Mouse (Mus musculus) liver, adult 2 months (tissue): ENCODE measurements at regions not wholly inside any gene's neighbourhood (a gene's known extent, or its start where the extent isn't known, plus 50 kb on each side); places are given as distances from the start of the nearest gene placed in this dataset.
A peak's percentile ranks its signal among the peaks of the same experiment; 100 is the strongest.

Experiments used
- DNase-seq: peaks from one replicate; pipeline ENCODE4 v3.0.0-alpha.2; 2011; ENCODE audit warnings: low read depth, low spot score; ENCODE audit errors: extremely low read depth
- H3K27ac ChIP-seq: fragments of 200-500 bp; replicated peaks from 2 replicates; pipeline ENCODE4 v1.5.1; 2012; ENCODE audit warnings: low read depth, mild to moderate bottlenecking, control low read depth, inconsistent platforms, low read length; ENCODE audit not compliant: insufficient read depth
- H3K27me3 ChIP-seq: fragments of 200-500 bp; 2 replicates; pipeline ENCODE4 v1.6.1; 2012; ENCODE audit warnings: mild to moderate bottlenecking, moderate library complexity, low read length, inconsistent platforms; ENCODE audit not compliant: control insufficient read depth, insufficient read depth
- H3K36me3 ChIP-seq: fragments of 200-500 bp; 2 replicates; pipeline ENCODE4 v1.6.1; 2012; ENCODE audit warnings: low read length, inconsistent platforms; ENCODE audit not compliant: control insufficient read depth, insufficient read depth
- H3K4me1 ChIP-seq: fragments of 200-500 bp; 2 replicates; pipeline ENCODE4 v1.6.1; 2011; ENCODE audit warnings: low read length; ENCODE audit not compliant: control insufficient read depth, insufficient read depth
- H3K4me3 ChIP-seq: fragments of 200-500 bp; 2 replicates; pipeline ENCODE4 v1.5.1; 2011; ENCODE audit warnings: low read depth, mild to moderate bottlenecking, control low read depth, low read length, moderate library complexity; ENCODE audit not compliant: insufficient read depth
- H3K79me2 ChIP-seq: fragments of 200-500 bp; 2 replicates; pipeline ENCODE4 v1.6.1; 2012; ENCODE audit warnings: inconsistent platforms, mild to moderate bottlenecking, low read length, moderate library complexity; ENCODE audit not compliant: control insufficient read depth, insufficient read depth
- H3K9ac ChIP-seq: fragments of 200-500 bp; 2 replicates; pipeline ENCODE4 v1.6.1; 2012; ENCODE audit warnings: low read depth, mild to moderate bottlenecking, control low read depth, inconsistent platforms, low read length
- CTCF ChIP-seq: fragments of 200-500 bp; IDR thresholded peaks from 2 replicates; pipeline ENCODE4 v1.5.1; 2011; ENCODE audit warnings: low read depth, low read length, control low read depth
- POLR2A ChIP-seq: fragments of 200-500 bp; IDR thresholded peaks from 2 replicates; pipeline ENCODE4 v1.6.1; 2011; ENCODE audit warnings: low read length, control low read depth; ENCODE audit not compliant: insufficient read depth; ENCODE audit errors: extremely low read depth
- WGBS: fragments of 180-500 bp; shearing (Covaris S2); methylation state at CpG from one replicate; pipeline ENCODE4 v1.1.7; 2018; 5-methylcytosine and 5-hydroxymethylcytosine counted together

GRCm38 (mm10) chr14:100459601-100460290 lies 175.3 kb upstream of the Klf12 start:
- Histone ChIP-seq H3K36me3 (no peaks in the 10 kb centered on the region), H3K27me3 (no peaks in the 10 kb centered on the region), H3K4me1 (peaks cover 6% of the 10 kb centered on the region), H3K9ac (no peak overlapping the region), H3K79me2 (no peaks in the 10 kb centered on the region), H3K4me3 (no peak overlapping the region), H3K27ac (no peak overlapping the region; the same call in 1 of the 2 replicates)
- peak; percentile 36 for DNase-seq
- no peak for TF ChIP-seq POLR2A
- TF ChIP-seq CTCF, result no peak
- WGBS, result 36% methylated on average over 8 of the region's 8 CpGs

GRCm38 (mm10) chr14:100458727-100459447 lies 174.4 kb upstream of the Klf12 start:
- 0 out of 2 replicates have a peak overlapping the region, but pooled peaks have one; percentile 0 for H3K4me3 ChIP-seq
- peaks cover 6% of the 10 kb centered on the region for H3K4me1 ChIP-seq
- no peaks in the 10 kb centered on the region for H3K79me2 ChIP-seq
- 0 out of 2 replicates have a peak overlapping the region, but pooled peaks have one; percentile 3 for H3K9ac ChIP-seq
- H3K27ac ChIP-seq, result peak overlapping the region; percentile 99
- peak; percentile 100 for DNase-seq
- H3K36me3 ChIP-seq, result no peaks in the 10 kb centered on the region
- no peaks in the 10 kb centered on the region for H3K27me3 ChIP-seq
- TF ChIP-seq POLR2A, result no peak
- 12% methylated on average over 9 of the region's 9 CpGs for WGBS

- TF ChIP-seq CTCF, result peak; percentile 69
- TF ChIP-seq POLR2A, result no peak
- H3K79me2 ChIP-seq, result no peaks in the 10 kb centered on the region
- no peaks in the 10 kb centered on the region for H3K27me3 ChIP-seq
- no peak overlapping the region for H3K4me3 ChIP-seq
- WGBS, result 13% methylated on average over 7 of the region's 7 CpGs
- peak overlapping the region; percentile 69 for H3K9ac ChIP-seq
- H3K27ac ChIP-seq, result peak overlapping the region; percentile 99
- H3K4me1 ChIP-seq, result peaks cover 6% of the 10 kb centered on the region
- no peaks in the 10 kb centered on the region for H3K36me3 ChIP-seq
- peak; percentile 96 for DNase-seq
Measured at GRCm38 (mm10) chr14:100457870-100458726, 173.6 kb upstream of the Klf12 start.

- H3K9ac ChIP-seq, result no peak overlapping the region
- 94% methylated on average over 1 of the region's 1 CpGs for WGBS
- no peak for DNase-seq
- H3K27me3 ChIP-seq, result no peaks in the 10 kb centered on the region
- no peaks in the 10 kb centered on the region for H3K79me2 ChIP-seq
- no peak overlapping the region for H3K4me3 ChIP-seq
- no peaks in the 10 kb centered on the region for H3K4me1 ChIP-seq
- TF ChIP-seq CTCF (no peak), POLR2A (no peak)
- no peak overlapping the region for H3K27ac ChIP-seq
- no peaks in the 10 kb centered on the region for H3K36me3 ChIP-seq
Measured at GRCm38 (mm10) chr14:100446130-100446529, 161.7 kb upstream of the Klf12 start.

GRCm38 (mm10) chr14:100444848-100445247 lies 160.4 kb upstream of the Klf12 start:
- no peaks in the 10 kb centered on the region for H3K27me3 ChIP-seq
- no peak overlapping the region for H3K27ac ChIP-seq
- H3K36me3 ChIP-seq, result no peaks in the 10 kb centered on the region
- no peaks in the 10 kb centered on the region for H3K4me1 ChIP-seq
- WGBS, result 77% methylated on average over 3 of the region's 3 CpGs
- DNase-seq, result no peak
- H3K9ac ChIP-seq, result no peak overlapping the region
- H3K4me3 ChIP-seq, result no peak overlapping the region
- TF ChIP-seq CTCF (no peak), POLR2A (no peak)
- H3K79me2 ChIP-seq, result no peaks in the 10 kb centered on the region
